Mouse (Mus musculus) hindbrain, embryonic 11.5 days (tissue): ENCODE results near the gene Tead1. TPM values are rescaled to one million over a fixed set of nuclear protein-coding genes. Genes with fewer than 3 reads are reported as not detected.

ENCODE experiments used
- ATAC-seq: fragments of 200-750 bp; cut with Nextera tagmentation; 2 replicates; pipeline ENCODE4 v1.8.0; 2017; ENCODE audit warnings: mild to moderate bottlenecking, moderate TSS enrichment, moderate library complexity; ENCODE audit not compliant: low FRiP score
- DNase-seq: peaks from one replicate; pipeline ENCODE4 v3.0.0-alpha.2; 2015; ENCODE audit warnings: low spot score
- H3K27ac ChIP-seq: fragments of 300-500 bp; sonication (generic); 2 replicates; pipeline ENCODE4 v1.5.1; 2014; ENCODE audit warnings: mild to moderate bottlenecking, low read depth, low read length
- H3K27me3 ChIP-seq: fragments of 300-500 bp; sonication (generic); 2 replicates; pipeline ENCODE4 v1.6.1; 2014; ENCODE audit warnings: mild to moderate bottlenecking, low read length, moderate library complexity, mixed read lengths; ENCODE audit not compliant: control insufficient read depth, insufficient read depth
- H3K36me3 ChIP-seq: fragments of 300-500 bp; sonication (generic); 2 replicates; pipeline ENCODE4 v1.6.1; 2014; ENCODE audit warnings: mild to moderate bottlenecking, low read length, moderate library complexity, mixed read lengths; ENCODE audit not compliant: control insufficient read depth, insufficient read depth
- H3K4me1 ChIP-seq: fragments of 300-500 bp; sonication (generic); replicated peaks from 2 replicates; pipeline ENCODE4 v1.6.1; 2014; ENCODE audit warnings: low read length, mixed read lengths; ENCODE audit not compliant: control insufficient read depth, insufficient read depth
- H3K4me2 ChIP-seq: fragments of 300-500 bp; sonication (generic); replicated peaks from 2 replicates; pipeline ENCODE4 v1.6.1; 2014; ENCODE audit warnings: mild to moderate bottlenecking, low read depth, low read length
- H3K4me3 ChIP-seq: fragments of 300-500 bp; sonication (generic); 2 replicates; pipeline ENCODE4 v1.5.1; 2014; ENCODE audit warnings: low read depth, low read length
- H3K9ac ChIP-seq: fragments of 300-500 bp; sonication (generic); 2 replicates; pipeline ENCODE4 v1.6.1; 2014; ENCODE audit warnings: low read depth, low read length
- H3K9me3 ChIP-seq: fragments of 300-500 bp; sonication (generic); 2 replicates; pipeline ENCODE4 v1.6.1; 2016; ENCODE audit warnings: low read length; ENCODE audit not compliant: control insufficient read depth
- WGBS: fragments of 180-500 bp; shearing (Covaris S2); extraction: QIAGEN DNeasy Blood & Tissue Kit; methylation state at CpG from one replicate; pipeline ENCODE4 v1.1.7; 2014; 5-methylcytosine and 5-hydroxymethylcytosine counted together
- polyA plus RNA-seq: library from polyadenylated mRNA; unstranded; fragments of >200 nt; fragmentation: Nextera tagmentation; extraction: Ambion mirVana; gene quantifications from 2 replicates; pipeline ENCODE4 v1.2.1, GENCODE M21; 2014

Gene Tead1
- polyA plus RNA-seq, 1 experiment from 2014 or later, result 23.2 TPM

DNA sequence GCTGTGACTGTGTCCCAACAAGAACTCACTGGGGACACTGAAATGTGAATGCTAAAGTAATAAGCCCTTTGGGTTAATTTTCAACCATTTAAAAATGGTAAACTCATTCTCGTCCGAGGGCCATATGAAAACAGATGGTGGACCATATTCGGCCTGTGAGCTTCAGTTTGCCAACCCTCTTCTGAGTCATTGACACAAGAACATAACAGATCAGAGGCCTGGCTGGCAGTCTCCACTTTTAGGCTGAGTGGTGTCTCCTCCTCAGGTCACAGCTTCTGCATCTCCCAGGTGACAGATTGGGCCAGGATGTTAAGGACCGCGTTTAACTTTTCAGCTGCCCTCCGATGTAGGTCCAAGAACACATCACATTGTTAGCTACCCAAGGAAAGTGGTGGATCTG is 37.6 kb downstream of the Tead1 start:
- Histone ChIP-seq H3K9ac (no peak overlapping the region), H3K4me3 (no peak overlapping the region), H3K4me2 (no peak overlapping the region), H3K9me3 (no peaks in the 10 kb centered on the region), H3K27ac (no peak overlapping the region), H3K27me3 (no peaks in the 10 kb centered on the region), H3K36me3 (no peaks in the 10 kb centered on the region), H3K4me1 (peaks cover 10% of the 10 kb centered on the region)
- WGBS, result 90% methylated on average over 6 of the region's 6 CpGs
- ATAC-seq (no peak), DNase-seq (no peak)

DNA sequence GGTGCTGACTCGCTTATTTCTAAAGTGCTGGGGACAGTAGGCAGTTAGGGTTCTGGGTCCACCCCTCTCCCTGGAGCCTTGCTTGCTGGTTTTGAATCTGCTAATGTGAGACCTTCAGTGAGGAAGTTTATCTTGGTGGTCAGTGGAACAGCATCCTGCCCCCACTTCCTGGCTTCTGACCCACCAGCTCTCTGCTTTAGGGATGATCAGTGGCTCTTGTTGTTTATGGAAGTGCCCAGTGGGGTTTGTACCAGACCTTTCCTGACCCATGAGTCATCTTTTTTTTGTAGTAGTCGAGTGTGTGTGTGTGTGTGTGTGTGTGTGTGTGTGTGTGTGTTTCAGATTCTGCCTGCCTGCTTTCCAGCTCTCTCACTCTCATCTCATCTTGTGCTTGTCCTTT is 38.6 kb downstream of the Tead1 start:
- no peaks in the 10 kb centered on the region for H3K27me3 ChIP-seq
- 34% methylated on average over 2 of the region's 2 CpGs for WGBS
- no peak overlapping the region for H3K27ac ChIP-seq
- no peak overlapping the region for H3K4me2 ChIP-seq
- DNase-seq (no peak), ATAC-seq (no peak)
- H3K4me1 ChIP-seq, result peaks cover 10% of the 10 kb centered on the region
- no peak overlapping the region for H3K4me3 ChIP-seq
- H3K9me3 ChIP-seq, result no peaks in the 10 kb centered on the region
- H3K9ac ChIP-seq, result no peak overlapping the region
- H3K36me3 ChIP-seq, result no peaks in the 10 kb centered on the region

DNA sequence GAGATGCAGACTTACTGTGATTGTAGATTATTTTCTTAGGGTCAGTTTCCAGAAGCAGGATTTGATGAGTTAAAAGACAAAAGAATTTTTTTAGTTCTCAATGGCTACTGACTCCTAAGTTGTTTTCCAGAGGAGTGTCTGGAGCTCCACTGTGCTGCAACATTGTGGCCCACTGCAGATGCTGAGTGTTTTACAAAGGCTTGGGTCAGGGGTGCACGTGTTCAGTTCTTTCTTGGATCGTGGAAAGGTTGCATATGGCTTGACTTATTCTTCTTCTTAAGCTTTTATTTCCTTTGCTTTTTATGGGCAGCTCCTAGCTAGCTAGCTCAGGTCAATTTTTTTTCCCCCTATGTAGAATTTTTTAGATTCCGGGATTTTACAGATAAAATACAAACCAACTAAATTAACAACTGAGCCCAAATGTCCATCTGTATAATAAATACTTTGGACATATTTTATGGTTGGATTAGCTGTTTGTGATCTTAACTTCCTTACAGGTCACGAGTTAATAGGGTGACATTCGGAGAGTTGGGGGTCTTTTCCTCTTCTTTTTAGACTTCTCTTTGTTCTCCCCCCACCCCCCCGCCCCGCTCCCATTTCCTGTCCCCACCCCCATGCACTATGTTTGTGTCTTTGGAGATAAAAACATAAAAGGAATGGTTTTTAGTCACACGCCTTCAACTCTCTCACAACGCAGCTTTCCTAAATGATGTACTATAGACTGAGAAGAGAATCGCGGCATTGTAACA is 40.5 kb downstream of the Tead1 start:
- Histone ChIP-seq H3K9me3 (no peaks in the 10 kb centered on the region), H3K9ac (no peak overlapping the region), H3K36me3 (no peaks in the 10 kb centered on the region), H3K4me3 (no peak overlapping the region), H3K4me1 (peaks cover 10% of the 10 kb centered on the region), H3K27me3 (no peaks in the 10 kb centered on the region), H3K27ac (0 out of 2 replicates have a peak overlapping the region, but pooled peaks have one; percentile 24), H3K4me2 (peak overlapping the region; percentile 33; the same call in 1 of the 2 replicates)
- DNase-seq, result no peak
- ATAC-seq, result no peak; the same call in 1 of the 2 replicates
- 24% methylated on average over 11 of the region's 11 CpGs for WGBS

DNA sequence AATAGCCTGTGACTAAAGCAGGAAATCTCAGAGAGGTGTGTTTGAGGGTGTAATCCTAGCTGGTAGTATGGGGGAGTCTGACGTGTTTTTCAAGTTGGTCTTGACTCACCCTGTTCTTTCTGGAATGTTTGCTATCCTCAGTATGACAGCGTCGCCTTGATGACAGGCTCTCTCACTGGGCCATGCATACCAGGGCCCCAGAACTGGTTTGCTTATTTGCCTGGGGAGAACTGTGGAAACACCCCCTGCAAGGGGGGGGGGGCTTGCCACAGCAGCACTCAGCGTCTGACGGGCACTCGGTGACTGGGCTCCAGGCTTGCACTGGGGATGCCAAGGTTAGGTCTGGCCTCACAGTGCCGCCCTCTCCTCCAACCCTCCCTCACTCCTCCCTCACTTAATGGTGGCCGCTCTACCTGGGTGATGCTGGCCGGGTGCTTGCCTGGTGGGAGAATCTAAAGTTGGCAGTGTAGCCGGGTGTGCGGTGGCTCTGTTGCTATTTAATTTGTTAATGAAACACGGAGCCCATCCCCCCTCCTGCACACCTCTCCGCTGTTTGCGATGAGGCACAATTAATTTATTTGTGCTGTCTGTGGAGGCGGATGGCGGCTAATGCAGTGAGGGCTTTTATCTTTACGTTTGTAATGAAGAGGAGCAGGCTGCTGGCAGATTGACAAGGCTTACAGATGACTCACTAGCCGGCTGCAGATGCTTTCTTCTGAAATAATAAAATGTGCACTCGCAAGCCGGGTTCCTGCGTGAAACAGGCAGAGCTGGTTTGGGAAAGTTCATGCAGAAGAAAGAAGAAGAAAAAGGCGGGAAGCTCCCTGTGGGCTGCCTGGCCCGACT is 41.2 kb downstream of the Tead1 start:
- H3K4me3 ChIP-seq, result no peak overlapping the region
- ATAC-seq, result peak; percentile 37; the same call in 1 of the 2 replicates
- H3K27me3 ChIP-seq, result no peaks in the 10 kb centered on the region
- no peaks in the 10 kb centered on the region for H3K9me3 ChIP-seq
- H3K36me3 ChIP-seq, result no peaks in the 10 kb centered on the region
- peak overlapping the region; percentile 33 for H3K4me2 ChIP-seq
- H3K9ac ChIP-seq, result peak overlapping the region; percentile 16; the same call in 1 of the 2 replicates
- H3K27ac ChIP-seq, result peak overlapping the region; percentile 24; the same call in 1 of the 2 replicates
- WGBS, result 15% methylated on average over 23 of the region's 23 CpGs
- peak; percentile 42 for DNase-seq
- peaks cover 10% of the 10 kb centered on the region for H3K4me1 ChIP-seq

GRCm38 (mm10) chr7:112720989-112721337 is 41.8 kb downstream of the Tead1 start:
- peak overlapping the region; percentile 33; the same call in 1 of the 2 replicates for H3K4me2 ChIP-seq
- peaks cover 10% of the 10 kb centered on the region for H3K4me1 ChIP-seq
- H3K27me3 ChIP-seq, result no peaks in the 10 kb centered on the region
- WGBS, result 40% methylated on average over 4 of the region's 4 CpGs
- H3K36me3 ChIP-seq, result no peaks in the 10 kb centered on the region
- H3K4me3 ChIP-seq, result no peak overlapping the region
- no peak for ATAC-seq
- no peak overlapping the region for H3K9ac ChIP-seq
- H3K9me3 ChIP-seq, result no peaks in the 10 kb centered on the region
- H3K27ac ChIP-seq, result peak overlapping the region; percentile 24; the same call in 1 of the 2 replicates
- no peak for DNase-seq

DNA sequence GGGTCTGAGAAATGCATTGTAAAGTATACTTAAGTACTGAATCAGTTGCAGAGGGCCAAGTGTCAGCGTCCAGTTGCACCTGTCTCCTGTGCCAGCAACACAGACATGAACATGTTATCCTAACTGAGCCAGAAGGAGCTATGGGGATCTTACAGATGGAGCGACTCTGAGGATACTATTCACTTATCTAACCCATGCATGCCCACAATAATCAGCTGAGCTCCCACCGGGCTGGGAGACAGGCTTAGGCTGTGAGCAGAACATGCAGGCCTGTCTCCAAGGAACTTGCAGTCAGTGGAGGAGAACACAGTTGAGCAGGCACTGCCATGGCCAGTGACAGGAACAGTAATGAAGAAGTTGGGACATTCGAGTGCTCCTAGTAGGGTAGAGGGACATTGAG is 42.7 kb downstream of the Tead1 start:
- Histone ChIP-seq H3K4me2 (no peak overlapping the region), H3K27me3 (no peaks in the 10 kb centered on the region), H3K4me3 (no peak overlapping the region), H3K9ac (no peak overlapping the region), H3K4me1 (peaks cover 10% of the 10 kb centered on the region), H3K27ac (no peak overlapping the region), H3K36me3 (no peaks in the 10 kb centered on the region), H3K9me3 (no peaks in the 10 kb centered on the region)
- ATAC-seq, result no peak
- 80% methylated on average over 4 of the region's 4 CpGs for WGBS
- DNase-seq, result no peak

- ATAC-seq, result no peak
- no peaks in the 10 kb centered on the region; the same call in 1 of the 2 replicates for H3K4me1 ChIP-seq
Observed at GRCm38 (mm10) chr7:112728399-112728798, 49.3 kb downstream of the Tead1 start.

GRCm38 (mm10) chr7:112730209-112730608 is 51.1 kb downstream of the Tead1 start:
- no peak overlapping the region for H3K4me3 ChIP-seq
- no peaks in the 10 kb centered on the region for H3K27me3 ChIP-seq
- no peak overlapping the region for H3K9ac ChIP-seq
- no peak for ATAC-seq
- WGBS, result 70% methylated on average over 5 of the region's 5 CpGs
- no peak overlapping the region for H3K4me2 ChIP-seq
- no peaks in the 10 kb centered on the region; the same call in 1 of the 2 replicates for H3K4me1 ChIP-seq
- no peaks in the 10 kb centered on the region for H3K9me3 ChIP-seq
- DNase-seq, result no peak
- no peak overlapping the region for H3K27ac ChIP-seq
- H3K36me3 ChIP-seq, result no peaks in the 10 kb centered on the region

More at GRCm38 (mm10) chr7:112728399-112728798, 49.3 kb downstream of the Tead1 start:
- no peaks in the 10 kb centered on the region for H3K27me3 ChIP-seq
- WGBS, result 77% methylated on average over 2 of the region's 2 CpGs
- no peak overlapping the region for H3K4me2 ChIP-seq
- no peak overlapping the region for H3K9ac ChIP-seq
- no peaks in the 10 kb centered on the region for H3K9me3 ChIP-seq
- no peaks in the 10 kb centered on the region for H3K36me3 ChIP-seq
- no peak for DNase-seq
- no peak overlapping the region for H3K27ac ChIP-seq
- no peak overlapping the region for H3K4me3 ChIP-seq
